Mouse (Mus musculus): ENCODE data around the gene Rab26.

Rab26 gene

GRCm38 (mm10) chr17:24548435-24548834, 14.4 kb upstream of the Rab26 start:
- no peak for DNase-seq (ENCODE audit: low read depth, low spot score)

GRCm38 (mm10) chr17:24546234-24546633, 12.2 kb upstream of the Rab26 start:
- no peak for DNase-seq (ENCODE audit: low read depth, low spot score)

DNA sequence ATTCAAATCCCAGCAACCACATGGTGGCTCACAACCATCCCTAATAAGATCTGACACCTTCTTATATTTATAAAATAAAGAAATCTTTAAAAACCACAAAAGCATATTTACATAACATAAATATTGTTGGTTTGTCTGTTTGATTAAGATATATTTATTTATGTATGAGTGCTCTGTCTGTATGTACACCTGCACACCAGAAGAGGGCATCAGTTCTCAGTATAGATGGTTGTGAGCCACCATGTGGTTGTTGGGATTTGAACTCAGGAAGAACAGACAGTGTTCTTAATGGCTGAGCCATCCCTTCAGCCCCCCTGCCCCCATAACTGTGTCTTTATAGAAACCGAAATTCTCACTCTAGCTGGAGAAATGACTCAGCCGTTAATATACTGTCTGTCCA, 11.2 kb upstream of the Rab26 start:
- no peak for DNase-seq (ENCODE audit: low read depth, low spot score)

- DNase-seq (ENCODE audit: low read depth, low spot score), result no peak
Measured at GRCm38 (mm10) chr17:24544613-24545012, 10.6 kb upstream of the Rab26 start.

DNA sequence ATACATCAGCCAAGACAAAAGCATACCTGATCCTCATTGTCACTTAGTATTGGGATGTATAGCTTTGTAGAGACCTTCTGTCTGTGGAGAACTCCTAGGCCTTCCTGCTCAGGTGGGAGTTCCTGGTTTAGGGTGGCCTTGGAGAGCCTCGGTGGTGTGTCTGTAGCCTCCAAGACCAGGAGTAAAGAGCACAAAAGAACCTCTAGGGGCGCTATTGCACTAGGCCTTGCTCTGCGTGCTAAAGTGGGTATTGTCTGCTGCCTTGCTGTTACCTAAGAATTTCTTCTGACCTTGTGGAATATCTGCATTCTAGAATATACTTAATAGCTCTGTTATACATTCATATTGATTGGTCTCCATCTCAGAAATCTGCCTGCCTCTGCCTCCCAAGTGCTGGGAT, 6.4 kb upstream of the Rab26 start:
- DNase-seq (ENCODE audit: low read depth, low spot score), result peak; percentile 86

- DNase-seq (ENCODE audit: low read depth, low spot score), result peak; percentile 80
Measured at GRCm38 (mm10) chr17:24538950-24539349, 4.9 kb upstream of the Rab26 start.

GRCm38 (mm10) chr17:24537536-24537935, 3.5 kb upstream of the Rab26 start:
- DNase-seq (ENCODE audit: low read depth, low spot score), result peak; percentile 53

DNA sequence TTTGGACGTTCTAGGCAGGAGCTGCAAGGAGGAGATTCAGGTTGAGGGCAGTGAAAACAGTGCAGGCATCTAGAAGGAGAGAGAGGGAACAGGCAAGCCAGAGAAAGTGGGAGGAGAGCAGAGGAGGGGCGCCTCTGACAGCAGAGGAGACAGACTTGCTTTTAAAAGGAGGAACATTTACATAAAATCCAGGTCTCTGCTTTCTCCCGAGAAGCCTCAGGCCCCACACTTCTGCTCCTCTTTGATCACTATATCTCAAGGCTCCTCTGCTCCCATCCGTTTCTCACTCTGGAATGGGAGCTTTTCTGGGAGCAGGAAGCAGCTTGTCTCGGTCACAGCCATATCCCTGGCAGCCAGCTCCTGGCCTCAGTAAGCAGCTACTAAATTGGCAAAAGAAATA, 1.3 kb upstream of the Rab26 start:
- DNase-seq (ENCODE audit: low read depth, low spot score), result no peak

DNA sequence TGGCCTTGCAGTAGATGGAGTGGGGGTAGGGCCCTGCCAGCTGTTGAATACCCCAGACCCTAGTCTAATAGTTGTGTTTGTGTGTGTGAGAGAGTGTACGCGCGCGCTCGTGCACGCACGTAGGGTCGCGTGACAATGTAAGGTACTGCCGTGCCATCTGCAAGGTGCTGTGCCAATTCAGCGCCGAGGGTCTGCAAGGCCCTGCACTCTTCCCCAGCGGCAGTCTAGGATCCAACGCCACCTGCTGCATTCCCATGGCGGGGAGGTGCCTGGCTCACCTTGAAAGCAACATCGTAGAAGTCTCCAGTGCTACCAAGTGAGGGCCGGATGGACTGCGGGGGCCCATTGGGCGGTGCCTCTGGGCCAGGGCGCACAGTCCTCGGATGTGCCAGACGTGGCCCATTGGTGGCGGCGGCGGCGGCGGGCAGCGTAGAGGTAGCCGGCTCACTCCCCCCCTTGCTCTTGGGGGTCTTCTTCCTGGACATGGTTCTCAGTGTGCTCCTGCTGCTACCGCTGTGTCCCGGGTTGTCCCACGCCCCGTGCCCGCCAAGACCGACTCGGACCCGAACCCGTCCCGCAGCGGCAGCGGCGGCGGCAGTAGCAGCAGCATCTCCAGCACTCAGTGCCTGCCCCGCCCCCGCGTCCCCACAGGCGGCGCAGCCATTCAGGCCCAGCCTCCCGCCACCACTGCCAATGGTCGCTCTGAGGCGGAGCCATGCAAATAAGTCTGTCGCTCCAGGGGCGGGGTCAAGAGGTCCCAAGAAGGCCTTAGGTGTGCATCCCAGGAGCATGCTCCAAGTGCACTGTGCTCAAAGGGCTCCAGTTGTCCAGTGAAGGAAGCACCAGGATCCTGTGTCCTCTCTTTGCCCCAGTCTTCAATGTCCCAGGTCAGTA, 664 bp downstream of the Rab26 start:
- no peak for DNase-seq (ENCODE audit: low read depth, low spot score)

- no peak for DNase-seq (ENCODE audit: low read depth, low spot score)
Measured at GRCm38 (mm10) chr17:24532045-24532444, 2.0 kb downstream of the Rab26 start.

DNA sequence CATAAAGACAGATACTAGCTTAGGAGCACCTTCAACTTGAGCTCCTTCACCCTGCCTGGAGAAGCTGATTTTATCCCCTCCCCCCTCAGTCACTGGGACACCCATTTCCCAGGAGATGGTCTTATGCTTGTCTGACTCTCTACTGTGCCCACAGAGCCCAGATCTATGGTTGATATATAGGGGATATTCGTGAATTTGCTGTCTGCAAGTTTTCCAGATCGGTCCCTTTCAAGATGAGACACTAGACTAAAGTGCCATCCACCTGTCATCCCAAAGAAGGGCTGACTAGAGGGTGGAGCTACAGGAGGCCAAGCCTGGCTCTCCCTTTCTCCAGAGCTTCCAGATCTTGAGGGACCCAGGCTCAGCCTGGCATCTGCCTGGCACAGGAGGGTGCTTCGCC, 2.9 kb downstream of the Rab26 start:
- DNase-seq (ENCODE audit: low read depth, low spot score), result no peak

- DNase-seq (ENCODE audit: low read depth, low spot score), result peak; percentile 63
Measured at GRCm38 (mm10) chr17:24530361-24531050, 3.5 kb downstream of the Rab26 start.

DNA sequence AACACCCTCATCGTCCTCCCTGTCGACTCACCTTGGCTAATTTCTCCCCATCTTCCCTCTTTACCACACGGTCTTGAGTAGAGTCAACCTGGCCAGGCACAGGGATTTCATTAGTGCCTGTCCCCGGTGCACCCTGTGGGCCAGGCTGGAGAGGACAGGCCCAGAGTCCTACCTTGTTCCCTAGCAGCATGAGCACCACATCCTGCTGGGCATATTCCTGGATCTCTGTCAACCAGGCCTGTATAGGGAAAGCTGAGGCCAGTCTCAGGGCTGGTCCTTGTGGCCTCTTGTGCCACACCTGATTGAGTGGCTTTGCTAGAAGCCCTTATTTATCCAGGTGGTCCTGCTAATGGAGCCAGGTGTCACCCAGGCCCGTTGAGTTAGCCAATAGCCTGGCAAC, 4.1 kb downstream of the Rab26 start:
- peak; percentile 29 for DNase-seq (ENCODE audit: low read depth, low spot score)

- peak; percentile 83 for DNase-seq (ENCODE audit: low read depth, low spot score)
Measured at GRCm38 (mm10) chr17:24529007-24529451, 5.0 kb downstream of the Rab26 start.

- DNase-seq (ENCODE audit: low read depth, low spot score), result peak; percentile 31
Measured at GRCm38 (mm10) chr17:24528560-24528918, 5.5 kb downstream of the Rab26 start.

DNA sequence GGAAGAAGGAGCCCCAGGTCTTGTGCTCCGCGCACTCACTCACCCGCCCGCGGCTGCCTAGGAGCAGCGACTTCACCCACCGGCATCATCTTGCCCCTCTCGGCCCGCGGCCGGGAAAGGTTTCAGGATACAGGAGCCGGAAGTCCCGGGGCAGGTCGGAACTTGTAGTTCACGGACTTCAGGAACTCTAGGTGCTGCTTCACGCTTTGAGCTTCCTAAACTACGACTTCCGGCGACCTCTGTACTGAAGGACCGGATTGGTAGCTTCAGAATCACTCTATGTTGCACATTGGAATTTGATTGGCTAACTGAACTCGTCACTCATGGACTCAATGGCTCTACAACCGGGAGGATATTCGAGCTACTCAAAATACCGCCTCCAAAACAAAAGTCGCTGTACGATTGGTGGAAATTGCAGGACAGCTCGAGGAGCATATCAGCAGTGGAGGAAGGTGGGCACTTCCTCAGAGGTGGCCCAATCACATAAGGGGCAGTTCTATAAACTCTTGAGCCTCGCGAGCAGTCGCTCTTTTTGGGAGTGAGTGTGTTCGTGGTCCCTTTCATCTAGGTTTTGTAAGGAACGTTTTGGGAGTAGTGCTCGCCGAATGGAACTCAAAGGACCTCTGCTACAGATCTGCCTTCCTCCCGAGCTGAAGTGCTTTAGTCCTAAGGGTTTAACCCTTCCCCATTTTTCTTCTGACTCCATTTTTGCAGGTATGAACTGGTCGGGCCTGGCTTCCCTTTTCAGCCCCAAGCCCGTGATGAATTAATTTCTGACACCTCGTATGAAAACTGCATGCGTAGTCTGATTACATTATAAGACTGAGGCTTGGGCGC, 6.1 kb downstream of the Rab26 start, which contains the start of gene Traf7:
TSS of gene Traf7 (minus strand) at position 216 of the 837 bp plus-strand sequence.
- peak; percentile 100 for DNase-seq (ENCODE audit: low read depth, low spot score)

- DNase-seq (ENCODE audit: low read depth, low spot score), result peak; percentile 86
Measured at GRCm38 (mm10) chr17:24527315-24527714, 6.7 kb downstream of the Rab26 start.

DNA sequence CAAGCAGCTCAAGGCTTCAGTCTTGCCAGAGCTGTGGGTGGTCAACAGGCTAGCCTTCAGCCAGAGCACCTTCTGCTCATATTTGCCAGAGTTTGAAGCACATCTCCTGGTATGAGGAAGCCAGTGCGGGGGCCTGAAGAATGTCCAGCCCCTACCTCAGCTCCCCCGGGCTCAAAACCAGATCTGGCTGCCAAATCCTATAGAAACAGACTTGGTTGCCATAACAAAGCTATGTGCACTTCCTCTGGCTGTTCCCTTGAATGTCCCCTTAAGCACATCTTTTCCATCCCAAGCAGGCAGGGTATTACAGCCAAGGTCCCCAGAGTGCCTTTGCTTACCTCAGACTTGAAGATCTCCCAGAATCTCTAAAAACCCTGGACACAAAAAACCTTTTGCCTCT, 9.3 kb downstream of the Rab26 start:
- no peak for DNase-seq (ENCODE audit: low read depth, low spot score)

DNA sequence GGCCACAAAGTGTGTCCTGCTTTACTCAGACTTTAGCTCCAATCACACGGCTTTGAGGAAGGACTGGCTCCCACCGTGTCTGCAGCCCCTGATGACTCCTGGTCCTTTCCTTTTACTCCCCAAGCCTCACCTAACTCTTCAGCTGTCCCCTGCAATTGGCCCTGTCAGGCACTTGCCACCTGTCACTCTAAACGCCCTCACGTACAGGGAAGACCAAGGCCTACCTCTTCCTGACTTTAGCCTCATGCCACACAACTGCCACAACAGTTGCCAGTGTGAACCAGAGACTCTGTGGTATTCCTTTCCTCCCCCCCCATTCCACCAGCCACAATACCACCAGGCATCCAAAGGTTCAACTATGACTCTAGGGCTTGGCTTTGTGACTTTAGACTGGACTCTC, 13.6 kb downstream of the Rab26 start:
- no peak for DNase-seq (ENCODE audit: low read depth, low spot score)

- DNase-seq (ENCODE audit: low read depth, low spot score), result no peak
Measured at GRCm38 (mm10) chr17:24514270-24515257, 19.4 kb downstream of the Rab26 start.

- DNase-seq (ENCODE audit: low read depth, low spot score), result peak; percentile 66
Measured at GRCm38 (mm10) chr17:24513609-24514008, 20.4 kb downstream of the Rab26 start.

Measured in 3T3-L1 (cell line).